Mouse (Mus musculus) B cell, adult 2 months (primary cell): ENCODE results near the gene Cdk2ap2.

ENCODE experiments used
- DNase-seq, 2 experiments: peaks; one replicate each; pipeline ENCODE4 v3.0.0; 2022

Cdk2ap2 gene

DNA sequence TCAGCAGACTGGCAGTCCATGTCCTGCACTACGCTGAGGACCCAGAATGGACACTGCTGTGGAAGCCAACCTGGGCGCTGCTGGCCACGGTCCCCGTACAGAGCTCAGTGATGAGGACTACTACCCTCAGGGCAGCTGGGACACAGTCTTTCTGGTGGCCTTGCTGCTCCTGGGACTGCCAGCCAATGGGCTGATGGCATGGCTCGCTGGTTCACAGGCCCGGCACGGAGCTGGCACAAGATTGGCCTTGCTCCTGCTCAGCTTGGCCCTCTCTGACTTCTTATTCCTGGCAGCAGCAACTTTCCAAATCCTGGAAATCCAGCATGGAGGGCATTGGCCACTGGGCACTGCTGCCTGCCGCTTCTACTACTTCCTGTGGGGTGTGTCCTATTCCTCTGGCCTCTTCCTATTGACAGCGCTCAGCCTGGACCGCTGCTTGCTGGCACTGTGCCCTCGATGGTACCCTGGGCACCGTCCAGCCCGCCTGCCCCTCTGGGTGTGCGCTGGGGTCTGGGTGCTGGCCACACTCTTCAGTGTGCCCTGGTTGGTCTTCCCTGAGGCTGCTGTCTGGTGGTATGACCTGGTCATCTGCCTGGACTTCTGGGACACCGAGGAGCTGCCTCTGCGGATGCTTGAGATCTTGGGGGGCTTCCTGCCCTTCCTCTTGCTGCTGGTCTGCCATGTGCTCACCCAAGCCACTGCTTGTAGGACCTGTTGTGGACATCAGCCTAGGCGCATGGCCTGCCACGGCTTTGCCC is 45.6 kb downstream of the Cdk2ap2 start:
- DNase-seq, result no peak

- DNase-seq, result peak; percentile 35 to 37
These were observed 46.8 kb downstream of the Cdk2ap2 start, which contains the start of gene Cabp4 for GRCm38 (mm10) chr19:4143759-4144268. Gene Cabp4 (minus strand): TSS chr19:4144033.

DNA sequence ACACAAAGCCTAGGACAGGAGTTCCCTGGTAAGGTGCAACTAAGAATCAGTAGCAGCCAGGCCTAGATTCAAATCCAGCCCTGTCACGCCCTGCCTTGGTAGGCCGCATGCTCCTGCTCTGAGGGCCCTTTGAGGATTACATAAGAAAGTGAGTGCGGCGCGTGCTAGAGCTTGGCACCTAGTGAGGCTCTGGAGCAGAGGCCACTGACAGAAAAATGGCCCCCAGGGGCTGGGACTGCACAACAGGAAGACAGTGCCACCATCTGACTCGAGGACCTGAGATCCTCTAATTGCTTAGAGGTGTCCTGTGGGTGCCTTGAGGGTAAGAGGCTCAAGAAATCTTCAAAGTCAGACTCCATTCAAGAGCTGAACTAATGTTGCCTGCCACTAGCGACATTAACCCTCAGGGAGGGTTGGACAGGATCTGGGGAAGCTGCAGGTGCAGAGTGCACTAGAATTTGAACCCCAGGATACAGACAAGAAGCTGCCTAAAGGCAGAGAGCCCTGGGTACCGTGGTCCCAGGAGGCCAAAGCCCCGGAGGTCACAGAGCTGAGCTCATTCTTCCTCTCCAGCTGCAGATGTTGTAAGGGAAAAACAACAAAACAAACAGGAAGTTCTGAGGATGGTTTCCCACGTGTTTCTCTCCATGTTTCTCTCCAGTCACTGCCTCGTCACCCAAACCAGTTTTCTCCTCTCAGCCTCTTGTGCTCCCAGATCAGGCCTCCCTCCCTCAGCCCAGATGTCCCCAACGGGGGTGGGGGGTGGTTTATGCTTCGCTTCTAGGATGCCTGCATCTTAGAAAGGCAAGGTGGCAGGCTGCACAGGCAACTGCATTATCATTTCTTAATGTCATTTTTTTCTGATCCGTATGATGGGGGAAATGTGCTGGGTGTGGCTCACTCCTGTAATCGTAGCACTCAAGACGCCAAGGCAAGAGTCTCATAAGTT is 47.8 kb downstream of the Cdk2ap2 start:
- peak; percentile 66 to 70 for DNase-seq

DNA sequence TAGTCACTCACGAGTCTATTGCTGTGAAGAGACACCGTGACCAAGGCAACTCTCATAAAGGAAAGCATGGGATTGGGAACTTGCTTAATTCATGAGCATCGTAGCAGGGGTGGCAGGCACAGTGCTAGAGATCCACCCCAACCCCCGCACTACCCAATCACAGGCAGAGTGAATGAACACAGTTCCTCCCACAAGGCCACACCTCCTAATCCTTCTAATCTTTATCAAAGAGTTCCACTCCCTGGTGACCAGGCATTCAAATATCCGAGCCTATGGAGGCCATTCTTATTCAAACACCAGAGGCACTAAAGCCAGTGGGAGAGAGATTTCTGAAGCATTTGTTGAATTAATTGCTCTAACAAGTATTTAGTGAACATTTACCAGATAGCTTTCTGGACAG is 49.0 kb downstream of the Cdk2ap2 start:
- DNase-seq, result no peak

GRCm38 (mm10) chr19:4146366-4147021 is 49.5 kb downstream of the Cdk2ap2 start:
- no peak for DNase-seq

DNA sequence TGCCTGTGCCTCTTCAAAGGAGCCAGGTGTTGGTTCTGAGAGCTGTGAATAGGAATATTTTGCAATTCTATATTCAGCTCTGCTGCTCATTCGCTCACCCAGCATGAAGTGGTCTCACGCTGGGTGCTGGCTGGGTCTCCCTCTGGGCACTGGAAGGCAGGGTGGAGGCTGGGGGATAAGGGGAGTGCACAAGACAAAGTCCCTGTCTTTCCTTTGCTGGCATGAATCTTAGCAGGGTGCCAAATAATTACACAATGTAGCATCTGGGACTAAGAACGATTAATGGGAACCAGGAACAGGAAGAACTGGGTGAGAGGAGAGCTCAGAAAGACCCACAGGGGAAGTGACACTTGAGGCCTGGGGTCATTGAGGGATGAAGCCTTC is 50.0 kb downstream of the Cdk2ap2 start:
- no peak for DNase-seq

DNA sequence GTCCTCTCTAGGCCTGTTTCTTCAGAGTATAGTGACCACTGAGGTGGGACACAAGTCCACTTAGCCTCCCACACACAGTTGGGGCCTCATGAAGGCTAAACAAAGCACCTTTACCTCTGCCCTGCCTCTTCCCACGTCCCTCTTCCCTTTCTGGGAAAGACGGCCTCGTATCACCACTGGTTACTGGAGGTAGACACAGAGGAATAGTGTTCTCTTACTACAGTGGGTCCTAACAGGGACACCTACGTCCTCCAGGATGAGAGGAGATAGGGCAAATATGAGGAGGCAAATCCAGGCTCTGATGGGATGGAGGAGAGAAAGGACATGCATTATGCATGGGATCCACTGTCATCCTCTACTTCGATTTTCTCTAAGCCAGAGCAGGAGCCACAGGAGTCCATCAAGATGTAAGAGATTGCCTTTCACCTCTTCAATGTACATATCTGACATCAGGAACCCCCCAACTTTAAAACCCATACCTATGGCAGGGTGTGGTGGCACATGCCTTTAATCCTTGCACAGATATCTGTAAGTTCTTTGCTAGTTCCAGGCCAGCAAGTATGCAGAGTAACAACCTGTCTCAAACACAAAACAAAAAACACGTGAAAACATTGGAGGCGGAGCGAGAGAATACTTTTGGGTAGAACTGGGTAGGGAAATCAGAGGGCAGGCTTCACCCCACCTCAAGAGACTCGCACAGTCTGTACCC is 51.0 kb downstream of the Cdk2ap2 start:
- no peak for DNase-seq

DNA sequence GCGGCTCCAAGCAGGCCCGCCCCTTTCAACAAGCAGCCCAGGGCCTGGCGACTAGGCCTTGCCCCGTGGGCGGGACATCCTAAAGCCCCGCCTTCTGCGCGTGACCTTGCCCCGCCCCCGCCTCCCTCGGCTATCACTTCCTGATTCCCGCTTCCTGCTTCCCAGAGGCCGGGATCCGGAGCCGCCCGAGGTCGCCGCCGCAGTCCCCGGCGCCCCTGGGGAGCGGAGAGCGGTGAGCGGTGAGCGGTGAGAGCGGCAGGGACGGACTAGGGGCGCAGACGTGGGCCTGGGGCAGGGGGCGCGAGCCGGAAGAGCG is 51.5 kb downstream of the Cdk2ap2 start, which contains the start of gene Coro1b:
Gene Coro1b, plus strand, starts transcription at position 129 of the 316 bp plus-strand sequence.
- DNase-seq, result peak; percentile 92 to 93
